In genomic region chr8:35927408-35927871, GRCm38 (mm10) we compare ENCODE assay signal across 18 mouse cellular contexts.
DNase-seq lines count a peak whose midpoint lies in the region; ATAC-seq and TF ChIP-seq lines count a peak whose summit lies in the region.
"Had no signal": no experiment of that assay in that cellular context is flagged by ENCODE, and none has a peak within 500 bp of the region (broad histone marks: within the 10 kb centered on the region; RNA-seq: fewer than 3 reads in every experiment).

No protein-coding gene starts in this region.

- no peak for TF ChIP-seq POLR2A in kidney, adult 2 months (IDR thresholded peaks at IDR 0.05; ENCODE audit: low read depth, low read length)

- no peak overlapping the region for H3K4me2 ChIP-seq in forebrain, embryonic 14.5 days (ENCODE audit: low read length)
- no peak overlapping the region for H3K4me2 ChIP-seq in forebrain, embryonic 15.5 days (replicated peaks)
- H3K4me2 ChIP-seq: hindbrain, embryonic 14.5 days; liver, embryonic 12.5 days; neural tube, embryonic 13.5 days had no signal

- no peak overlapping the region for H3K27ac ChIP-seq in forebrain, embryonic 14.5 days (ENCODE audit: low read depth, low read length)
- H3K27ac ChIP-seq in forebrain, embryonic 15.5 days (replicated peaks): no peak overlapping the region
- no peak overlapping the region for H3K27ac ChIP-seq in kidney, adult 2 months (ENCODE audit: insufficient read depth, low read depth, low read length)
- H3K27ac ChIP-seq in brown adipose tissue, adult 24 weeks (replicated peaks; ENCODE audit: low read depth, low read length): peak overlapping the region; percentile 89
- H3K27ac ChIP-seq: hindbrain, embryonic 14.5 days; limb, embryonic 10.5 days; liver, embryonic 12.5 days; neural tube, embryonic 13.5 days had no signal

- H3K4me3 ChIP-seq in forebrain, embryonic 14.5 days (ENCODE audit: low read depth, low read length): no peak overlapping the region
- H3K4me3 ChIP-seq in forebrain, embryonic 15.5 days: no peak overlapping the region
- H3K4me3 ChIP-seq in kidney, adult 2 months (ENCODE audit: insufficient read depth, low read depth, low read length): no peak overlapping the region
- H3K4me3 ChIP-seq in brown adipose tissue, adult 24 weeks (ENCODE audit: insufficient read depth, low read depth, low read length): no peak overlapping the region
- H3K4me3 ChIP-seq: limb, embryonic 10.5 days; liver, embryonic 12.5 days; megakaryocyte, embryonic 14.5 days; neural tube, embryonic 13.5 days had no signal

- H3K27me3 ChIP-seq in forebrain, embryonic 14.5 days (replicated peaks; ENCODE audit: control insufficient read depth, insufficient read depth, low read length): no peaks in the 10 kb centered on the region
- no peaks in the 10 kb centered on the region for H3K27me3 ChIP-seq in forebrain, embryonic 15.5 days
- no peaks in the 10 kb centered on the region for H3K27me3 ChIP-seq in kidney, adult 2 months (replicated peaks; ENCODE audit: control insufficient read depth, insufficient read depth, low read length)
- H3K27me3 ChIP-seq: liver, embryonic 12.5 days; neural tube, embryonic 13.5 days had no signal

- ATAC-seq in forebrain, embryonic 14.5 days: no peak
- no peak for ATAC-seq in forebrain, embryonic 15.5 days (replicated peaks)
- ATAC-seq in megakaryocyte, adult 5-6 weeks (ENCODE audit: poor library complexity, severe bottlenecking): no peak
- ATAC-seq: CD4-positive, CD25-positive, alpha-beta regulatory T cell, adult 4 months; forebrain, embryonic 16.5 days; intestine, postnatal 0 days; liver, embryonic 12.5 days had no signal

- TF ChIP-seq CTCF in kidney, adult 2 months (conservative IDR thresholded peaks at IDR 0.05; ENCODE audit: insufficient read depth, insufficient read length, low read depth, low read length): no peak

- WGBS in forebrain, embryonic 14.5 days: 80% methylated on average over 5 of the region's 5 CpGs
- whole genome bisulfite sequencing in forebrain, embryonic 15.5 days: 79% methylated on average over 5 of the region's 5 CpGs
- 54% methylated on average over 5 of the region's 5 CpGs for WGBS in kidney, adult 2 months

- H3K9ac ChIP-seq in forebrain, embryonic 14.5 days (ENCODE audit: low read length): no peak overlapping the region
- no peak overlapping the region for H3K9ac ChIP-seq in forebrain, embryonic 15.5 days (replicated peaks)
- H3K9ac ChIP-seq: hindbrain, embryonic 14.5 days; liver, embryonic 12.5 days; neural tube, embryonic 13.5 days had no signal

- no peaks in the 10 kb centered on the region for H3K4me1 ChIP-seq in forebrain, embryonic 14.5 days (ENCODE audit: control insufficient read depth, insufficient read depth, low read length)
- H3K4me1 ChIP-seq in forebrain, embryonic 15.5 days: 0 out of 2 replicates have a peak, but pooled peaks cover 2% of the 10 kb centered on the region
- H3K4me1 ChIP-seq in kidney, adult 2 months (ENCODE audit: control insufficient read depth, insufficient read depth, low read length): 0 out of 2 replicates have a peak, but pooled peaks cover 2% of the 10 kb centered on the region
- H3K4me1 ChIP-seq in brown adipose tissue, adult 24 weeks (ENCODE audit: control insufficient read depth, insufficient read depth, insufficient read length, low read length): peaks cover 8% of the 10 kb centered on the region
- H3K4me1 ChIP-seq: limb, embryonic 10.5 days; liver, embryonic 12.5 days; megakaryocyte, embryonic 14.5 days had no signal

- DNase-seq in forebrain, embryonic 14.5 days (ENCODE audit: low spot score): peak; percentile 19
- peak; percentile 57 for DNase-seq in kidney, adult 2 months
- no peak for DNase-seq in kidney, adult 8-10 months
- DNase-seq in lung, postnatal 10 days: peak; percentile 66
- DNase-seq: adrenal gland, adult 8-10 months; retina, postnatal 1 day; spleen, adult 18-20 months had no signal

- H3K36me3 ChIP-seq in forebrain, embryonic 14.5 days (ENCODE audit: control insufficient read depth, insufficient read depth, low read length): no peaks in the 10 kb centered on the region
- H3K36me3 ChIP-seq in forebrain, embryonic 15.5 days: no peaks in the 10 kb centered on the region
- no peaks in the 10 kb centered on the region for H3K36me3 ChIP-seq in kidney, adult 2 months (ENCODE audit: control insufficient read depth, insufficient read depth, low read length)
- H3K36me3 ChIP-seq: limb, embryonic 10.5 days; liver, embryonic 12.5 days; neural tube, embryonic 13.5 days had no signal

- H3K9me3 ChIP-seq in forebrain, embryonic 14.5 days (replicated peaks; ENCODE audit: control insufficient read depth, low read length): no peaks in the 10 kb centered on the region
- H3K9me3 ChIP-seq in forebrain, embryonic 15.5 days: no peaks in the 10 kb centered on the region
- H3K9me3 ChIP-seq: limb, embryonic 10.5 days; liver, embryonic 12.5 days; megakaryocyte, embryonic 14.5 days; neural tube, embryonic 13.5 days had no signal

Comparison
In these comparisons a context has a peak if more than half of its experiments do, and no peak if none do; other contexts are left out.
1. DNase-seq: peak in forebrain, embryonic 14.5 days (single experiment), kidney, adult 2 months (single experiment) and lung, postnatal 10 days (single experiment); none in kidney, adult 8-10 months (0 of 2).